Mouse (Mus musculus) urinary bladder, postnatal 10 days (tissue): ENCODE measurements around the gene Arhgdib.

Experiments used
- DNase-seq: peaks from one replicate; pipeline ENCODE4 v3.0.0; 2022; ENCODE audit warnings: low spot score

Arhgdib gene

DNA sequence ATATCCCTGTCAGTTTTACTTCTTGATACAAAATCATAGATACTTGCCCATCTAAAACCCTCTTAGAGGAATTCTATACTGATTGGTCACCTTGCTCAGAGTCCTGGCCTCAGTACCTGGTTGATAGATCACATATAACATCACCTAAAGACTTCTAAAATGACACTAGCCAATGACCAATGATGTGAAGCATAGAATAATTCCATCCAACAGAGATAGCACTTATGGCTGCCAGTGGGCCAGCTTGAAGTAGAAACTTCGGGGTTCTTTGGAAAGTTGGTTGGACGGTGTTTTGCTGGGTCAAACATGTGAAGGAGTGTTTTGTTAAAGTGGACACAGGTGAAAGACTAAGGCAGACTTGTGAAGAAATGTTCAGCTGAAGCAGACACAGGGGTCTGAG, 8.5 kb upstream of the Arhgdib start:
- DNase-seq: no peak

DNA sequence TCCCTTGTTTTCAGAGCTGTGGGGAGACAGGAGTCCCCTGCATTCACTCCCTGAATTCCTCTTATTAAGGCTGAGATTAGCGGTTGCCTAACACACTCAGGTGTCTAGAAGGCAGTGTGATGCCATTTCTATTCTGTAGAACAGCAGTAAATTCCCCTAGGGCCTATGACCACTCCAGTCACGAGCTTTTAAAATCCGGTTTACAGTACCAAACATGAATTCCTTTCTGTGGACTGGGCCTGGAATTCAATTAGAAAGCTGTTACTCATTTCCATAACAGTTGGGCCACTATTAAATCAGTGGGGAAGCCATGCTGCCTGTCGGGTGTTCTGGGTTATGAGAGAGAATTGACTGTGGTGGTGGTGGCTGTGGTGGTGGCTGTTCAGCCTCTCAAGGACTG, 6.0 kb upstream of the Arhgdib start:
- no peak for DNase-seq

DNA sequence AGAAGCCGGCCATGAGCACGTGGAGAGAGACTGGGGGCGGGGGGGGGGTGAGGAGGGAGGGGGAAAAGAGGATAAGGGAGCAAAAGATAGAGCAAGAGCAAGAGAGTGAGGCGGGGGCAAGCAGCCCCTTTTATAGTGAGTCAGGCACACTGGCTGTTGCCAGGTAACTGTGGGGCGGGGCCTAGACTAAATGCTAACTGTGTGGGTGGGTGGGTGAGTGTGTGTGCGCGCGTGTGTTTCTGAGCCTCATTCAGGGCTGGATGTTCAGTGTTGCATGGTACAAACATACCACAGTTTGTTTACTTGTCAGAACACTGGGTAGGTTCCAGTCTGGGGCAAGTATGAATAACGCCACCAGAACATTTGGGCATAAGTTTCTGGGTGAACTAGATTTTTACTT, 5.2 kb upstream of the Arhgdib start:
- no peak for DNase-seq

- DNase-seq: no peak
These were observed 4.5 kb upstream of the Arhgdib start for GRCm38 (mm10) chr6:136946241-136946640.

DNA sequence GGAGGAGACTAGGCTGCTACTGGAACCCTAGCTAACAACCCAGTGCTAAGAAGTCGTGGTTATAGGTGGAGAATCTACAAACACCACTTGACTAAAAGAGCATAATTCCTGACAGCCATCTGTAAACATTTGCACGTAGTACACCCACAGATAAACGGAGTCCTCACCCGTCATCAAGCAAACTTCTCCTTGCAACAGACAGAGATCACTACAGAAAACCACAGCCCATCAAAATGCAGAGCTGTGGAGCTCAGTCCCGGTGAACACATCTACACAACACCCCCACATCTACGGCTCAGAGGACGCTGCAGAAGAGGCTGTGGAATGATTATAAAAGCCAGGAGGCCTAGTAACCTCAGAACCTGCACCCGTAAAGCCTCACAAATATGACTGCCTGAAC, 2.8 kb upstream of the Arhgdib start:
- DNase-seq: no peak

- DNase-seq: no peak
These were observed 1.7 kb upstream of the Arhgdib start for GRCm38 (mm10) chr6:136943392-136943791.

- DNase-seq: no peak
These were observed 581 bp upstream of the Arhgdib start for GRCm38 (mm10) chr6:136942280-136942679.

- DNase-seq: no peak
These were observed 1.3 kb downstream of the Arhgdib start for GRCm38 (mm10) chr6:136940188-136940960.

DNA sequence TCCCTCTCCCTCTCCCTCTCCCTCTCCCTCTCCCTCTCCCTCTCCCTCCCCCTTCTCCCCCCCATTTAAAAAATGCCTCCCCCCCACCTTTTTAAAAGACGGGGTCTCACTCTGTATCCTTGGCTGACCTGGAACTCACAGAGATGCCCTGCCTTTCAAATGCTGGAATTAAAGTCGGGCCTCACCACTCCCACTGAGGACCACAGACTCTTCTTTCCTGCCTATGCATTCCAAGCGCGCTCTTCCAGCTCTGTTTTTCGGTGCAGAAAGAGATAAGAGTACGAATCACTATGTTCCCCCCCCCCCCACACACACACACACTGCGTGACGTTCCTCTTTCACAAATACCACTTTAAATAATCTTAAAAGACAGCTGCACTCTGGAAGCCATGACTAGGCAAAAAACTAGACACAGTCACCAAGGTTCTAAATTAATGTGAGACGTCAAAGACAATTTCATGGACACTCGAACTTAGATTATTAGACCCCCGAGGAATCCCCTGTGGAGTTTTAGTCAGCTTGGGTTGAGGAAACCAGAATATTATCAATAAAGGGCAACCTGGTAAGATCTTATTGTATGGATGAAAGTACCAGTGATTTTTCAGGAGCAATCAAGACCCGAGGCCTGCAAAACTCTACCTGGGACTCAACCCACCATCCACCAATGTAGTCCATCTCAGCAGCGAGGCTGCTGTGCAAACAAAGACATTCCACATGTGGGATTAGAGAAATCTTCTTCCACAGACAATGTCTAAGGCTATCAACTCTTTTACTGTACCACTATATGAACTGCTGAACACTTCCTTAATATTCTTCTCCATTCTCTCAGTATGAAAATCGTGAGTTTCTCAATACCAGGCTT, 2.1 kb downstream of the Arhgdib start:
- DNase-seq: no peak

DNA sequence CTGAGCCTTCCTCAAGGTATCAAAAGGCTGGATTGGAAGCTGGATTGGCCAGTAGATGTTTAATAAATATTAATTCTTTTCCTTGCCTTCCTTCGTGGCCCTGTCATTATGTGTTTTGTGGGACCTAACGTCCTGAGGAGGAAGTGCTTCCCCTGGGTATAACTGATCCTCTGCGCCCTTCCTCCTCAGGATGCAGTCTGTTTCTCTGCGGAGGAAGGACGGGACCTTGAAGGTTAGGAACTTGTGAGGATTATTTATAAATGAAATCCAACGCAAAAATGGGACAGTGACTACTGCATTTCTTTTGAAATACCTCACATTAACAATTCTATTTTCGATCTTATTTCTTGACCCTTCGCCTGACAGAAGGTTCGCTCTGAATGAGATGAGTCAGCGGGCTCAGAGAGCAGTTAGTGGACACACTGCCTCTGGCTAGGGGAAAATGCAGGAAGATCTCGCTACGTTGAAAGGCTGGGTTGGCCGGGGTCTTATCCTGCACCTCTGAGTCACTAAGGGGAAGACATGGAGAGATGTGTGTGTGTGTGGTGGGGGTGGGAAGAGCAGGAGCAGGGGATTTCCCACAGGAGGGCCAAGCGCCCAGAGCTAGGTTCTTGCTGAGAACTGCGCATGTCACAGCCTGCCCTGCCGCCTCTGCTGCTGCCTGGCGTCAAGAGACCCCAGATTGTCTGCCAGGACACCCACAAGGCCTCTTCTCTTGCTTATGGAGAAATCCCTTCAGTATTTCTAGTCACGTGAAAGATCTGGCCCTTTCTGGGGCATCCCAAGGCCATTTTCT, 3.2 kb downstream of the Arhgdib start:
- no peak for DNase-seq

- no peak for DNase-seq
These were observed 4.6 kb downstream of the Arhgdib start for GRCm38 (mm10) chr6:136937117-136937516.

- DNase-seq: no peak
These were observed 5.3 kb downstream of the Arhgdib start for GRCm38 (mm10) chr6:136936361-136936760.

DNA sequence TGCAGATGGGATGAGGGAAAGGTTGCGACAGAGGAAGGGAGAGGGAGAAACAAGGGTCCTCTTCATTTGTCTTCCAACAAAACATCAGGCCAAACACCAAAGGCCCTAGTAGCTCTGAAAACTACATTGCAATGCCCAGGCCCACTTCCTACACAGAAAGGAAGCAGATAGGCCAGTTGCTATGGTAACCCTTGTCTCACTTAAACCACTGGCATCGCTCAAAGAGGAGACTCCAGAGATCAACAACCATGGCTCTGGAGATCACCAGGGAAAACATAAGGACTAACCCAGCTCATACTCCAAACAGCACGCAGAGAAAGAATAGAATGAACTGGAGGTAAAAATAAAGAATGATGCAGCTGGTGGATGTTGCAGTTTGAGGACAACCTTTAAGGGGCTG, 6.5 kb downstream of the Arhgdib start:
- DNase-seq: no peak

DNA sequence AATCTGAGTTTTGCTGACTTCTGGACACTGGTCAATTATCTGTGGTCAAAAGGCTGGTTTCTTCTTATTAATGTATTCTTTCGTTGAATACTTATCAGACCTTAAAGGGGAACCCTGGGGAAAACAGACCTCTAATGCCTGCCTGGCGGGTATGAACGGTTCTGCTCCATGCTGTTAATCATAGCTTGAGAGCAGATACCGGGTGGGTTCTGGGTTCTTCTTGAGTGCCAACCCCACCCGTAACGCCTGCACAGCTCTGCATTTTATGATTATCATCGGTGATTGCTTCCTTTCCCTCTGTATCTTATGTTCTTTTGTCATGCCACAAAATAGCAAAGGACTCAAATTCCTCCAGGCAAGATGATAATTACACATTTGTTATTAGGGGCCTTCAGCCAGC, 7.6 kb downstream of the Arhgdib start:
- DNase-seq: no peak

DNA sequence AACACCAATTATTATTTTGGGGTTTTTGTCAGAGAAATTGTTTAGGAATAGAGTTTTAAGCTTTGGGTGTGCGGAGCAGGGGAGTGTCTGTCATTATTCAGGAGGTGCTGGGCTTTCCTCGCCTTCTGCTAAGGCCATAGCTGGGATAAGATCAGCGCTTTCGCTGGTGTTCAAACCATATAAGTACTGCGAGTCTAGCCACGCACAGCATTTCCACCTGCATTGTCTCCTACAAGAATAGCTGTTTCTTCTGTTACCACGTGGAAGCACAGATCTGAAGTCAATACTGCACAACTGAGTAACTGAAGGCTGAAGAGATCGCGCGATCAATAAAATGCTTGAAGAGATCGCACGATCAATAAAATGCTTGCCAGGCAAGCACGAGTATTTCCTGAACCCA, 10.5 kb downstream of the Arhgdib start:
- DNase-seq: no peak

DNA sequence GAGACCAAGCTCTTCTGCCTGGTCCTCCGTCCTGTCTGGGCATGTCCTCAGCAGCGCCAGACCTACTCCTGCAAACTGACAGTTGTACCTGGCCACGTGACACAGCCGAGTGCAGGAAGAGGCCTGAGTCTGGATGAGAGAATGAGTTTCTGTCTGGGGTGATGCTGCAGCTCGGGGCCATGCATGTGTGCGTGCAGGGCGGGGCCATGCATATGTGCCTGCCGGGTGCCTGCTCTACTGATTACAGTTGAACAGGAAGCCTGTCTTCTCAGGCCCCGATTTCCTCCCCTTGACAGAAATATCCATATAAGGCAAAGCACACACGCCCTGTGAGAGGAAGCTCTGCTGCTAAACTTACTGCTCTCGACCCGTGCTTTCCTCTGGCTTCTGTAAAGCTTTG, 11.0 kb downstream of the Arhgdib start:
- no peak for DNase-seq

DNA sequence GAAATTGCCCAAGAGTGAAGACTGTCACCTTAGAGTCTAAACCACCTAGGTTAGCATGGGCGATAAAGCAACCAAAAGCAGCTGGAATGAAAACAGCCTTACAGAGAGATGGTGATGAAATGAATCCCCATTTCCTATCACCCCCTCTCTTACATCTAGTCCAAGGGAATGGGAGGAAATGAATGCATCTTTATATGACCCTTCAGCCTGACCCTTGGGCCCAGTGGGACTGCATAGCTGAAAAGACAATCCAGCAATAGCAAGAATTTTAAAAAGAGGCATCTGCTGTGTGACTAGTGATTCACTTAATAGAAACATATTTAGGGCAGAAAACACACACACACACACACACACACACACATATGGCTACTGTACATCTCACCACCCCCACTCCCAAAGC, 14.1 kb downstream of the Arhgdib start:
- DNase-seq: no peak

DNA sequence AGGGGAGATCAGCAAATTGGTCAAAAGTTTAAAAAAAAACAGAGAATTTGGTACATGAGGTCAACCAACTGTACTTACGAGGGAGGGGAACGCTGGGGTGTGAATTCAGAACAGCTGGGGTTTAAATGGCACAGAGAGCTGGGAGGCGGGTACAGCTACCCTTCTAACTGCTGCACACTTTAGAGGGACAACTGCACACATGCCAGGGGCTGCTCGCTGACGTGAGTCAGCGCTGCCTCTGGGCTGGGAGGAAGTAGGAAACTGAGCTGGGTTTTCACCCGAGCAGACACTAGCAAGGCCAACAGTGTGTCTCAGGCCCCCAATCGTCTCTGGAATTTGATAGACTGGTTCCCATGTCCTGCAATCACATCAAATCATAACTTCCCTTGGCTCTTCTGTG, 16.6 kb downstream of the Arhgdib start:
- no peak for DNase-seq

DNA sequence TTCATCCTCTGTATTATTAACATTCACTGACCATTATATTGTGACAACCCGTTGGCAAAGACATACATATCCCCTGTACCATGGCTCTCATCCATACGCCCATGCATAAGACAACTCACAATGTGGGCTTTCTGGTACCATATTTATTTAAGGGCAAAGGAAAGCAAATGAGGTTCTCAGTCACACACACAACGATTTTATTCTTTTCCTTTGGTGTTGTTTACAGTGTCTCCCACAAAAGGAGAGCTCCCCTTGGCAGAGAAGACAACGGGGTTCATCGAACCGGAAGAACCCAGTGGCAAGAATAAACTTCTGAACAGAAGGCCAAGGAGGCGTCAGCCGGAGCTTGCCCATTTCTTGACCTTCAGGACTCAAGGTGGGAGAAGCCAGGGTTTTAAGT, 18.2 kb downstream of the Arhgdib start, which contains the start of gene Pde6h:
Gene Pde6h (plus strand): TSS at position 301 of the 400 bp plus-strand sequence.
- no peak for DNase-seq

GRCm38 (mm10) chr6:136922871-136923270, 18.8 kb downstream of the Arhgdib start:
- DNase-seq: no peak

- no peak for DNase-seq
These were observed 19.6 kb downstream of the Arhgdib start, which contains the start of gene Erp27 for GRCm38 (mm10) chr6:136922080-136922479. Gene Erp27, minus strand, starts transcription at chr6:136922180.

- DNase-seq: no peak
These were observed 20.1 kb downstream of the Arhgdib start for GRCm38 (mm10) chr6:136921601-136922000.
